Mouse (Mus musculus): ENCODE results near the gene Lsm10. TPM values are rescaled to one million over a fixed set of nuclear protein-coding genes. Genes with fewer than 3 reads are reported as not detected.

The Lsm10 gene
- polyA plus RNA-seq (2016; fragmentation: Nextera tagmentation; extraction: Ambion mirVana), result 42.1 and 42.9 TPM in 2 replicates

DNA sequence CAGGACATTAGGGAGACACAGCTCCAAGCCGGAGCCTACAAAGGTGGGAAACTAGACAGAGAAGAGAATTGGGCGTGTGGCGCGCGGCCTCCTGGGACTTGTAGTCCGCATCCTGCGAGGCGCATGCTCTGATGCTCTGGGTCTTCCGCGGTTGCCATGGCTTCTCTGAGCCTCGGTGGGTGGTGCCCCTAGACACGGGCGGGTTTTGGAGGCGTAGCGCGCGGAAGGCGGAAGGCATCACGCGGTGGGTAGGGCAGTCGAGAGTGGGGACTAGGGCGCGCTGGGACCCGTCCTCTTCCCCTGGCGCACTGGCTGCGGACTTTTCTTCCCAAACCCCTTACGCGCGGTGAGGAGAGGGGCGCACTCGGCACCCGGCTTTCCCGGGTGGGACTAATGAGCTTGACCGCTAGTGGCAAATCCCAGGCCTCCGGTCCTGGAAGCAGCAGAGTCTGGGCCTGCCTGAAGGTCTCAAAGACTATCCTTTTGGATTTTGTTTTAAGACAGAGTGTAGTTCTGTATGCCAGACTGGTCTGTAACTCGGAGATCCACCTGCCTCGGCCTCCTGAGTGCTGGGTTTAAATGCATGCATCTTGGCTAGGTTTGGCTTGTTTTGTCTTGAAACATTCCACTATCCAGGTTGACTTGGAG is at the start of gene Lsm10:
TSS of gene Lsm10 (plus strand) at position 160 of the 648 bp plus-strand sequence.
- Histone ChIP-seq H3K4me1 (peaks cover 9% of the 10 kb centered on the region; the same call in 1 of the 2 replicates), H3K4me3 (peak within 1 kb of the TSS; percentile 62), H3K27me3 (no peaks in the 10 kb centered on the region), H3K36me3 (peaks cover 6% of the 10 kb centered on the region), H3K4me2 (replicated peaks) (peak within 1 kb of the TSS; percentile 57), H3K9ac (replicated peaks) (peak within 1 kb of the TSS; percentile 65), H3K9me3 (no peaks in the 10 kb centered on the region), H3K27ac (replicated peaks) (peak within 1 kb of the TSS; percentile 74)
- WGBS, result 4% methylated on average over 37 of the region's 37 CpGs
- ATAC-seq (ENCODE audit: low FRiP score, low read depth), result peak; percentile 97

DNA sequence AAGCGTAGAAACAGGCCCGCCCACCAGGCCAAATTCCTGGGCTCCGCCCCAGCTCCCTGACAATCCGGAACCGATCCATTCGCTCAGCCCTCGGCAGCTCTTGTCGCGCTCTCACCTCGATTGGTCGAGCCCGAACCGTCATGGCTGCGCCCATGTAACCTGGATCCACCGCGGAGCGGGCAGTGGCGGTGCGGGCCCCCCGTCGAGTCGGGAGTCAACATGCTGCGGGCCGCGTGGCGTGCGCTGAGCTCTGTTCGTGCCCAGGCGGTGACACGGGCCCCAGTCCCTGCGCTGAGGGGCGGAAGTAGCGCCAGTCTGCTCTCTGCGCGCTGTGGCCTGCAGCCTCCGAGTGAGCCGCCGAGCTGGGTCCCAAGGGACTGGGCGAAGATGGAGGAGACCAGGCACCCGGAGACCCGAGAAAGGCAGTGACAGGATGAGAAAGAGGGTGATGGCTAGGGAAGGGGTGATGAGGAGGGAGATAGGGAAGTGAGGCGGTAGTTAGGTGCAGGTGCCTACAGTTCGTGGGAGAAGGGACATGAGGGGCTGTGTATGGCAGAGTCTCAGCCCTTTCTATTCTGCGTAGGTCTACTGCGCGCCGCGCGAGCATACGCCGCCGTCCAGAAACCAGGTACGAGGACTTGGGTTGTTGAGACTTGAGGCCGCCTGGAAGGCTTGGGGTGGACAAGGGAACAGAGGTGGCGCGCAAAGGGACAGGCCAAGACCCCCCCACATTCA is 49.4 kb upstream of the Lsm10 start, which contains the start of gene Mrps15:
TSS of gene Mrps15 (plus strand) at position 75 of the 735 bp plus-strand sequence.
- Histone ChIP-seq H3K36me3 (peaks cover 25% of the 10 kb centered on the region), H3K9me3 (no peaks in the 10 kb centered on the region), H3K4me3 (peak within 1 kb of the TSS; percentile 79), H3K27me3 (no peaks in the 10 kb centered on the region), H3K27ac (replicated peaks) (peak within 1 kb of the TSS; percentile 69), H3K4me1 (peaks cover 9% of the 10 kb centered on the region), H3K4me2 (replicated peaks) (peak within 1 kb of the TSS; percentile 89), H3K9ac (replicated peaks) (peak within 1 kb of the TSS; percentile 84)
- under 1% methylated on average over 56 of the region's 56 CpGs for WGBS
- peak; percentile 95 for ATAC-seq (ENCODE audit: low FRiP score, low read depth)

DNA sequence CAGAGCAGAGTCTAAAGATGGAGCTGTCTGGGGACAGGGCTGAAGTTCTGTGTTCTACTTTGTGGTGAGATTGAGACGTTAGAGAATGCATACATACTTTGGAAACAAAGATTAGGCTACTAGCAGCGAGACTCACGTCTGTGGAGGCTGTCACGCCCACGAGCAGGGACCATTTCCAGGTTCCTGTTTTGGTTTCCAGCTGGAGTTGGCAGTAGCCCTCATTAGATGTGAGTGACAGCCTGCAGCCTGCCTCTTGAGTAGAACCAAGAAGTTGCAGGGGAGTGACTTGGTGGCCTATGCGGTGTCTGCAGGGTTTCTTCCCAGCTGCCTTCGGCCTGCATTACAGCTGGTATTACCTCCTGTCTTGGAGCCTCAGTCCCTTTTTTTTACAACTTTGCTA is 44.8 kb upstream of the Lsm10 start:
- Histone ChIP-seq H3K4me1 (peaks cover 9% of the 10 kb centered on the region), H3K4me2 (replicated peaks) (no peak overlapping the region), H3K9ac (replicated peaks) (no peak overlapping the region), H3K9me3 (no peaks in the 10 kb centered on the region), H3K27me3 (no peaks in the 10 kb centered on the region), H3K4me3 (no peak overlapping the region), H3K27ac (replicated peaks) (no peak overlapping the region), H3K36me3 (peaks cover 66% of the 10 kb centered on the region)
- ATAC-seq (ENCODE audit: low FRiP score, low read depth), result no peak
- WGBS, result 87% methylated on average over 7 of the region's 7 CpGs

DNA sequence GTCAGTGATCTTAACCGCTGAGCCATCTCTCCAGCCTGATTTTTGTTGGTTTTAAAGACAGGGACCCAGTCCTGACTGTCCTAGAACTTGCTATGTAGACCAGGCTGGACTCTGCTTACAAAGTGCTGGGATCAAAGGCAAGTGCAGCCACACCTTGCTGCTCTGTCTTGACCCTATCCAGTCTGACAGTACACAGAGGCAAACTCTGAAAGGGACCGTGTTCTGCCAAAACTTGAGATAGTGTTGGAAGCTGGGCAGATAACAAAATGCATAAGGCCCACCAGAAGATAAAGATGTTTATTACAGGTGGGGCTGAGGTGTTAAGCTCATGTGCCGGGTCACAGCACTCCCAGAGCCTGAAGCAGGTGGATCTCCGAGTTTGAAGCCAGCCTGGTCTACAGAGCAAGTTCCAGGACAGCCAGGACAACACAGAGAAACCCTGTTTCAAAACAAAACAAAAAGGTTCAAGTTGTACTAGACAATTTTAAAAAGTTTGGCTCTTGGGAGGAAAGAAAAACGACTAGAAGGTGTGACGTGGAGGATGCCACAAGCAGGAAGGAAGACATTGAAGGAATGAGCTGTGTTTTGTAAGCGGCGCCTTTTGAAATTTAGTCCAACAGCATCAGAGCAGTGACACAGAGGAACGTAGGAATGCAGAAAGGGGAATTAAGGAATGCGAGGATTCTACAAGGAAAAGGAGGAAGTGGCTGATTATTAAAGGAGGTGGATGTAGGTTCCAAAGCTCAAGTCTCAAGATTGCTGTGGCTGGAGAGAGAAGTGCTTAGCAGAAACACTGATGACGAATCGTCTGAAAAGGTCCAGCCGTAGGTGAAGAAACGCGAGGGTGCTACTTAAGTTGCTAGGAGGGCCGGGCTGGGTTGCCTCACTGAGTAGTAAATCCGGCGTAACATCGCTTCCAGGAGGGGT is 39.0 kb upstream of the Lsm10 start:
- 16% methylated on average over 19 of the region's 19 CpGs for WGBS
- Histone ChIP-seq H3K27me3 (no peaks in the 10 kb centered on the region), H3K9ac (replicated peaks) (peak overlapping the region; percentile 69), H3K9me3 (no peaks in the 10 kb centered on the region), H3K27ac (replicated peaks) (peak overlapping the region; percentile 68), H3K4me1 (peaks cover 18% of the 10 kb centered on the region), H3K36me3 (peaks cover 38% of the 10 kb centered on the region), H3K4me3 (peak overlapping the region; percentile 56), H3K4me2 (replicated peaks) (peak overlapping the region; percentile 79)
- no peak for ATAC-seq (ENCODE audit: low FRiP score, low read depth)

DNA sequence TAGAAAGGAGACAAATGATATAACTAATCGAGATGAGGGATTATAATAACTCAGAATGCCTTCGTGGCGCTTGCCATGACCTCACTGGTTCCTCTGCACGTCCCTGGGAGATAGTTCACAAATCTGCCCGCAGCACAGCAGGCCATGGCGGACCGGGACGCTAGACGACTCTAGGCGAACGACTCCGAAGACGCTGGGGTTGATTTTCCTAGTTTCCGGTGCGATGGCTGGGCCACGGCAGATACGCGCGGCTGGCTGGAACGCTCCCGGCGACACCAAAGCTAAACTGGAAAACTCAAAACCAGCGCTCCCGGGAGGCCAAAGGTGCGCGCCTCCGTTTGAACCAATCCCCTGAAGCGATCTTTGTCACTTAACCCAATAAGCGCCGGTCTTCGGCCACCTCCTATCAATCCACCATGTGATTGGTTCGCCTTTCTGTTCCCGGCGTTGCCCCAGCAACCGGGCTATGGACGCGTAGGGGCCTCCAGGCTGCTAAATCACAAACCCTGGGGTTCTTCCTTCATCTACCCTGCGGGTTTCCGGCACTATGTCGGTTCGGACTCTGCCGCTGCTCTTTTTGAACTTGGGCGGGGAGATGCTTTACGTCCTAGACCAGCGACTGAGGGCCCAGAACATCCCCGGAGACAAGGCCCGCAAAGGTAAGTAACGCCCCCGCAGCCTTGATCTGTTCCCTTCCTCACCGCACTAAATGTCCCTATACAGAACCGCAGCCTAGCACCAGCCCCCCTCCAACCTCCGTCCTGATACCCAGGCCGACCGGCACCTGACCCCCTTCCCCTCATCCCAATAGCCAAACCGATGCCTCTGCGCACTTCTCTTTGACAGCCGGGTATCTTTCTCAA is 38.1 kb upstream of the Lsm10 start, which contains the start of gene Oscp1:
TSS of gene Oscp1 (plus strand) at position 432 of the 863 bp plus-strand sequence.
- Histone ChIP-seq H3K4me2 (replicated peaks) (peak within 1 kb of the TSS; percentile 79), H3K9ac (replicated peaks) (peak within 1 kb of the TSS; percentile 69), H3K4me3 (peak within 1 kb of the TSS; percentile 56), H3K36me3 (peaks cover 31% of the 10 kb centered on the region), H3K4me1 (peaks cover 18% of the 10 kb centered on the region), H3K27me3 (no peaks in the 10 kb centered on the region), H3K27ac (replicated peaks) (peak within 1 kb of the TSS; percentile 68), H3K9me3 (no peaks in the 10 kb centered on the region)
- WGBS, result under 1% methylated on average over 57 of the region's 57 CpGs
- peak; percentile 98 for ATAC-seq (ENCODE audit: low FRiP score, low read depth)

DNA sequence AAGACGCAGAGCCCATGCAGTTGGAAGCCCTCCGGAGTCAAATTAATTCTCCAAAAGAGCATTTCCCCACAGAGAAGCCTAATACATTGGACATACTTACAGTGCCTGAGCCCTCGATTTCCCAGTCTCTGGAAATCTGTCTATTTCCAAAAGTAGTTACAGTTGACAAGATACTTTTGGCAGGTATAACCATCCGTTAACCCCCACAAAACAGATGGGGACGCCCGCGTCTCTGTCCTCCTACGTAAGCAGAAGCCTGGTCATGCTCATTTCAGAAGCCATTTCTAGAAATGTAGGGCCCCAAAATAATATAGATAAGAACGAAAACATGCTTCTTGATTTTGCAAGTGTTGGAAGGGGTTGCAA is 37.4 kb upstream of the Lsm10 start:
- H3K27ac ChIP-seq (replicated peaks), result no peak overlapping the region
- 34% methylated on average over 9 of the region's 9 CpGs for WGBS
- peak overlapping the region; percentile 56 for H3K4me3 ChIP-seq
- H3K4me1 ChIP-seq, result peaks cover 18% of the 10 kb centered on the region
- H3K27me3 ChIP-seq, result no peaks in the 10 kb centered on the region
- peak overlapping the region; percentile 79 for H3K4me2 ChIP-seq (replicated peaks)
- ATAC-seq (ENCODE audit: low FRiP score, low read depth), result no peak
- H3K36me3 ChIP-seq, result peaks cover 25% of the 10 kb centered on the region
- H3K9ac ChIP-seq (replicated peaks), result peak overlapping the region; percentile 69
- no peaks in the 10 kb centered on the region for H3K9me3 ChIP-seq

DNA sequence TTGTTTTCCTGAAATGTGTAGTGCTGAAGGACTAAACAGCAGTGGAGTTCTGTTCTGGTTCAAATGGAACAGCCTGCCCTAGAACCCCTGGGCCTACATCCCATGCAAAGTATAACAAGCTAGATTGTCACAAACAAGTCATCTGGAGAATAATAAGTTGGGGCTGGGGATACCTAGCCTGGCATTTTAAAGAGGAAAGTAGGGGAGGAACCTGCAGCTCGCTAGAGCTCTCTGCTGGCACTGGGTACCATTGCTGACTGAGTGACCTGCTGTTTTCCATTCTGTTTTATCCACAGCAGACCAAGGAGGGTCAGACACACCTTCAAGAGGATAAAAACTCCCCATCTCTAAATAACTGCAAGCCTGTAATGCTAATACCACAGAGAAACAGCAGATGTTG is 33.6 kb upstream of the Lsm10 start:
- no peaks in the 10 kb centered on the region for H3K9me3 ChIP-seq
- H3K4me1 ChIP-seq, result peaks cover 10% of the 10 kb centered on the region
- no peak for ATAC-seq (ENCODE audit: low FRiP score, low read depth)
- WGBS, result 17% methylated on average over 1 of the region's 1 CpGs
- no peak overlapping the region for H3K4me2 ChIP-seq (replicated peaks)
- H3K4me3 ChIP-seq, result no peak overlapping the region
- no peak overlapping the region for H3K9ac ChIP-seq (replicated peaks)
- no peaks in the 10 kb centered on the region for H3K27me3 ChIP-seq
- H3K27ac ChIP-seq (replicated peaks), result no peak overlapping the region
- H3K36me3 ChIP-seq, result no peaks in the 10 kb centered on the region

DNA sequence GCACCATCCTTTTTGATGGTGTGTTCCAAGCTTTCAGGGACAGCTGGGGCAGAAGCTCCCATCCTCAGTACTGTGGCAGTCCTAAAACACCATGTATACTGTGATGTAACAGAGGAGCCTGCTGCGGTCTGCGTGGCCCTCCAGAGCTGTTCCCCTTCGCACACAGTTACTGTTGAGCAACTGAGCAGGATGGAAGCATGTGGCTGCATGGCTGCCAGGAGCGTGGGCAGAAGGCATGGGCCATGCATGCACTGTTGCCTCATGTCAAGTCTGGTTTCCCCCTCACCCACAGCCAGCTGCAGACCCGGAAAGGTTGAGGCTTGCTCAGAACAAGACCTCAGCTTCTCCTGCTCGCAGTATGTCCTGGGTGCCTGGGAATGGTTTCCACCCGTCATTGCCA is 31.2 kb upstream of the Lsm10 start:
- Histone ChIP-seq H3K4me2 (replicated peaks) (no peak overlapping the region), H3K4me3 (no peak overlapping the region), H3K4me1 (no peaks in the 10 kb centered on the region), H3K9me3 (no peaks in the 10 kb centered on the region), H3K36me3 (no peaks in the 10 kb centered on the region), H3K27ac (replicated peaks) (no peak overlapping the region), H3K9ac (replicated peaks) (no peak overlapping the region), H3K27me3 (no peaks in the 10 kb centered on the region)
- ATAC-seq (ENCODE audit: low FRiP score, low read depth), result no peak
- WGBS, result 91% methylated on average over 7 of the region's 7 CpGs

DNA sequence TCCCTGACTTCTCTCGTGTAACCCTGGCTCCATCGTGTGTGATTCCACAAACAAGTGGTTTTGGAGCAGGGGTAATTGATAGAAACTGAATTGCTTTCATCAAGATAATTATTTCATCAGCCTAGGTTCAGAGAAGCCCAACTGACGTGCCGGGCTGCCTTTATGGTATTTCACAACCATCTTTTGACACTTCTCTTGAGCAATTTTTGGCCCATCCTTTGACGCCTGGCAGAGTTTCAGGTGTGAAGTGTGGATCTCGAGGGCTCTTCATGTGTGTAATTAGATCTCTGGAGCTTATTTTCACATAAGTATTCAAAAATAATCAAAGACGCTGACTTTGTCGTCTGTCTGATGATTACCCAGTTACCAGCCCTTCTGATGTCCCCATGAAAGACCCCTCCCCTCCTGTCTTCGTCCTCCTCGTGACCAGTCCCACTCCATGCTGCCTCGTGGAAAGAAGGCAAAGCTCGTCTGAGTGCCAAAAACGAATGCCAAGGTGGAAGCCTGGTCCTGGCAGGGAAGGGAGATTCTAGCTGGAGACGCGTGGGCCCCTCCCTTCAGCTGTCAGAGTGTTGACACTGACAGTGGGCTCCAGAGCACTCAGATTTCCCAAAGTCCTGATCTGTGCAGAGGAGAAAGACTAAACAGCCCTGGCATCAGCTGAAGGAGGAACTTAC is 28.9 kb upstream of the Lsm10 start:
- 79% methylated on average over 15 of the region's 15 CpGs for WGBS
- Histone ChIP-seq H3K9me3 (no peaks in the 10 kb centered on the region), H3K36me3 (no peaks in the 10 kb centered on the region), H3K27me3 (no peaks in the 10 kb centered on the region), H3K9ac (replicated peaks) (no peak overlapping the region), H3K4me3 (no peak overlapping the region), H3K4me2 (replicated peaks) (no peak overlapping the region), H3K27ac (replicated peaks) (no peak overlapping the region), H3K4me1 (no peaks in the 10 kb centered on the region)
- no peak for ATAC-seq (ENCODE audit: low FRiP score, low read depth)

DNA sequence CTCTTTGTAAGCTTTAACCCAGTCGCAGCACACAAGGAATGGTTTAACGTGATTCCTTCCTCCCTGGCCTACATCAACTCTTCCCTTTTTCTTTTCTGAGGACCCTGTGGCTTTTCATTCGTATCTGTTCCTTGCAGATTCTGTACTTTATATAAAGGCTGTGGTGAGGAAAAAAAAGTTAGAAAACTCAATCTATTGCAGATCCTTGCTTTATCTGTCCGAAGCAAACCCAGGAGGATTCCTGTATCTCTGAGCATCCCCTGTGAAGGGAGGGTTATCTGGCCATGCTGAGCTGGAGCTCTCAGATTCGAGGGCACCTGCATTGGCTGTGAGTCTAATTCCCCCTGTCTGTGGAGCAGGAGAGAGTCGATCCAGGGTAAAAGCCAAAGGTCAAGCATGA is 27.6 kb upstream of the Lsm10 start:
- Histone ChIP-seq H3K27ac (replicated peaks) (no peak overlapping the region), H3K4me2 (replicated peaks) (no peak overlapping the region), H3K4me1 (no peaks in the 10 kb centered on the region), H3K36me3 (no peaks in the 10 kb centered on the region), H3K9ac (replicated peaks) (no peak overlapping the region), H3K4me3 (no peak overlapping the region), H3K9me3 (no peaks in the 10 kb centered on the region), H3K27me3 (no peaks in the 10 kb centered on the region)
- ATAC-seq (ENCODE audit: low FRiP score, low read depth), result no peak
- 92% methylated on average over 6 of the region's 6 CpGs for WGBS

Data from midbrain, embryonic 12.5 days (tissue).